Mouse (Mus musculus) ES-E14 (cell line): ENCODE measurements at regions not wholly inside any gene's neighbourhood (a gene's known extent, or its start where the extent isn't known, plus 50 kb on each side); places are given as distances from the start of the nearest gene placed in this dataset.
A peak's percentile ranks its signal among the peaks of the same experiment; 100 is the strongest.

Source experiments
- DNase-seq: peaks from one replicate; pipeline ENCODE4 v3.0.0-alpha.2; 2013; ENCODE audit warnings: low read depth, low spot score
- H3K27ac ChIP-seq: 2 replicates; pipeline ENCODE4 v1.5.1; 2012; ENCODE audit warnings: low read depth, mild to moderate bottlenecking, low read length, moderate library complexity, mixed read lengths; ENCODE audit not compliant: poor library complexity, insufficient read depth, severe bottlenecking
- H3K36me3 ChIP-seq: 2 replicates; pipeline ENCODE4 v1.6.1; 2012; ENCODE audit warnings: mild to moderate bottlenecking, low read length, moderate library complexity, mixed read lengths; ENCODE audit not compliant: control insufficient read depth, poor library complexity, insufficient read depth, severe bottlenecking
- H3K4me1 ChIP-seq, 2 experiments: fragments of 150-350 bp in 1 of 2; sonication (generic) in 1 of 2; 2 replicates each; pipeline ENCODE4 v1.6.1; 2012; ENCODE audit warnings: low read length in 2 of 2, mild to moderate bottlenecking in 1 of 2, mixed read lengths in 1 of 2; ENCODE audit not compliant: control insufficient read depth in 2 of 2, insufficient read depth in 2 of 2, poor library complexity in 1 of 2
- H3K4me3 ChIP-seq, 2 experiments: fragments of 150-350 bp in 1 of 2; sonication (generic) in 1 of 2; 2 replicates each; pipeline ENCODE4 v1.5.1; 2012; ENCODE audit warnings: low read length in 2 of 2, low read depth in 1 of 2, mild to moderate bottlenecking in 1 of 2, mixed read lengths in 1 of 2; ENCODE audit not compliant: insufficient read depth in 1 of 2, poor library complexity in 1 of 2, severe bottlenecking in 1 of 2
- H3K9ac ChIP-seq: 2 replicates; pipeline ENCODE4 v1.6.1; 2012; ENCODE audit warnings: low read depth, mild to moderate bottlenecking, low read length, mixed read lengths; ENCODE audit not compliant: poor library complexity, insufficient read depth, severe bottlenecking
- H3K9me3 ChIP-seq: fragments of 150-350 bp; sonication (generic); 2 replicates; pipeline ENCODE4 v1.6.1; 2012; ENCODE audit warnings: low read depth, mild to moderate bottlenecking, low read length; ENCODE audit not compliant: control insufficient read depth, insufficient read depth
- CHD2 ChIP-seq: IDR thresholded peaks from 2 replicates; pipeline ENCODE4 v1.6.1; 2014; ENCODE audit warnings: mild to moderate bottlenecking, low read depth, low read length, inconsistent platforms
- HCFC1 ChIP-seq: IDR thresholded peaks from 2 replicates; pipeline ENCODE4 v1.6.1; 2012; ENCODE audit warnings: low read length, inconsistent platforms, borderline replicate concordance; ENCODE audit not compliant: insufficient read depth
- MAFK ChIP-seq: IDR thresholded peaks from 2 replicates; pipeline ENCODE4 v1.6.1; 2014; ENCODE audit warnings: mild to moderate bottlenecking, low read depth, low read length, inconsistent platforms; ENCODE audit not compliant: insufficient read depth
- ZC3H11A ChIP-seq: IDR thresholded peaks from 2 replicates; pipeline ENCODE4 v1.6.1; 2012; ENCODE audit warnings: low read depth, mild to moderate bottlenecking, inconsistent platforms, low read length, borderline replicate concordance
- ZNF384 ChIP-seq: IDR thresholded peaks from 2 replicates; pipeline ENCODE4 v1.6.1; 2012; ENCODE audit warnings: low read depth, low read length, inconsistent platforms
- in situ Hi-C, 2 experiments: fragments of 600-800 bp; cut with MboI; formaldehyde crosslinking; loops; one replicate each; pipeline ENCODE4 v1.15.1; 2025; ENCODE audit warnings: low sequenced_read_pairs in 2 of 2, inconsistent platforms in 1 of 2; ENCODE audit not compliant: unreplicated experiment in 2 of 2

DNA sequence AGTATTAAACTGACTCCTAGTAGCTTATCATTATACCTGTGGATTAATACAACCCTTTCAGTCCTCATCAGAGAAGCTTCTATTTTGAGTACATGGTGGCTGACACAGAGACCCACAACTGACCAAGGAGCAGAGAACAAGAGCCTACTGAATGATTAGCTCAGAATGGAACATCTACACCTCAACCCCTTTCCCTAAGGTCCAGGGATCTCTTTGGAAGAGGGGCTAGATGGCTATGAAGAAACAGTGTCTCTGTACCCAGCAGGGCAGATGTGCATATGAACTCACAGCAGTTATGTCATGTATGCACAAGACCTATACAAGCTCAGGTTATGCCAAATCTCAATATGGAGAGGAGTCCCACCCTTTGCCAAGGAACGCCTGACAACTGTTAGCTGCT, 77.4 kb downstream of the Cyp26a1 start:
- no peaks in the 10 kb centered on the region for H3K36me3 ChIP-seq
- H3K27ac ChIP-seq = no peak overlapping the region
- DNase-seq = no peak
- no peaks in the 10 kb centered on the region for H3K9me3 ChIP-seq
- H3K4me3 ChIP-seq = no peak overlapping the region
- TF ChIP-seq CHD2 (no peak), ZC3H11A (no peak), ZNF384 (no peak), MAFK (no peak)
- in situ Hi-C loops = no loop called here
- no peaks in the 10 kb centered on the region for H3K4me1 ChIP-seq
- no peak overlapping the region for H3K9ac ChIP-seq

DNA sequence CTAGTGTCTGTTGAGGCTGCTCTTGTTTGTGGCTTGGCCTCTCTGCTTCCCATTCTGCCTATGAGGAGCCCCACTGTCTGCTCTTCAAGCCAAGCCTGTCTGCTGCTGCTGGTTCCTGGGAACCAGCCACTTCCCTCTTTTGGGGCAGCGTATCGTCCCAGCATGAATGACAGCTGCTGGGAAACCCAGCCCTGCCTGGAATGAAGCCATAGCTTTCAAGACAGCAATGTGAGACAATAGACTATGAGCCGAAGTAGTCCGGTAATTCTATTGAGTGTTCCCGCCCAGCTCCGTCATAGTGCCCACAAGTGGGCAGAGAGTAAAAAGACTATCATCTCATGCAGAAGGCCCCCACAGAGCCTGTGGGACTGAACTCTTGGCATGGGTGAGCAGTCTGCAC, 80.4 kb downstream of the Cyp26a1 start:
- no peaks in the 10 kb centered on the region for H3K4me1 ChIP-seq
- H3K4me3 ChIP-seq = no peak overlapping the region
- H3K9ac ChIP-seq = no peak overlapping the region
- in situ Hi-C loops = no loop called here
- H3K27ac ChIP-seq = no peak overlapping the region
- H3K36me3 ChIP-seq = no peaks in the 10 kb centered on the region
- no peak for DNase-seq
- H3K9me3 ChIP-seq = no peaks in the 10 kb centered on the region
- TF ChIP-seq CHD2 = no peak
- no peak for TF ChIP-seq ZNF384
- TF ChIP-seq HCFC1 = no peak
- no peak for TF ChIP-seq ZC3H11A
- no peak for TF ChIP-seq MAFK

DNA sequence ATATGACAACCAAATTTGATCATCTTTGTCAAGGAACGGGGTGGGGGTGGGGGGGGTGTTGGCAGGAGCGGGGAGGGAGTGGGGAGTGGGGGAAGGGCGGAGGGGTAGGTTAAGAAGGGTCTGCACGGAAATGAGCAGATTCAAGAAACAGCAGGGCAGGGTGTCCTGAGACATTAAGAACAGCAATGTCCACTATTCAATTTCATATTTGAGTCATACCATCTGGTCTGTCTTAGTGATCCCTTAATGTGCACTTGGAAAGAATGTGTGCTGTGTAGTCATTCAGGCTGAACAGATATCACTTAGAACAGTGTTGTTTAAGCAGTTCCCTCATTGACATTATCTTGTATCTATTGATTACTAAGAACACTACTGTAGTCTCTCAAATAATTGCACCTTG, 81.0 kb downstream of the Cyp26a1 start:
- Histone ChIP-seq H3K4me3 (no peak overlapping the region), H3K4me1 (no peaks in the 10 kb centered on the region), H3K9ac (no peak overlapping the region), H3K36me3 (no peaks in the 10 kb centered on the region), H3K9me3 (no peaks in the 10 kb centered on the region), H3K27ac (no peak overlapping the region)
- in situ Hi-C loops = no loop called here
- DNase-seq = no peak
- TF ChIP-seq CHD2 = no peak
- TF ChIP-seq MAFK = no peak
- no peak for TF ChIP-seq HCFC1
- no peak for TF ChIP-seq ZC3H11A
- TF ChIP-seq ZNF384 = no peak

DNA sequence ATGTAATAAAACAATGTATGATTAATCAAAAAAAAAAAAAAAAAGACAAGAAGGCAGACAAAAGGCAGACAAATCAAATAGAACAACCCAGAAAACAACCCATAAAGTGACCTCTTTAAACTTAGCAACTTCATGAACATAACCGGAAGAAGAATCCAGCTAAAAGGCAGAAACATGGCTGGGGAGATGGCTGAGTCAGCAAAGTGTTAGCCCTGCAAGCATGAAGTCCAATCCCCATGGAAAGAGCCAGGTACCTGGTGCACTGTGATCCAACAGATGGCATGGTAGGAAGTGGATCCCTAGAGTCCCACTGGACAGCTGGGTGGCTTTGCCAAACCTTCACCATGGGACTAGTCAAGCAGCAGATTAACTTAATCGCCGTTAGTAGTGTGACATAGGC, 90.9 kb downstream of the Cyp26a1 start:
- no peak overlapping the region for H3K9ac ChIP-seq
- in situ Hi-C loops = no loop called here
- no peaks in the 10 kb centered on the region for H3K36me3 ChIP-seq
- H3K4me1 ChIP-seq = no peaks in the 10 kb centered on the region
- DNase-seq = no peak
- H3K4me3 ChIP-seq = no peak overlapping the region
- H3K9me3 ChIP-seq = no peaks in the 10 kb centered on the region
- TF ChIP-seq CHD2 (no peak), MAFK (peak; percentile 67), ZC3H11A (no peak), HCFC1 (no peak), ZNF384 (no peak)
- H3K27ac ChIP-seq = no peak overlapping the region

DNA sequence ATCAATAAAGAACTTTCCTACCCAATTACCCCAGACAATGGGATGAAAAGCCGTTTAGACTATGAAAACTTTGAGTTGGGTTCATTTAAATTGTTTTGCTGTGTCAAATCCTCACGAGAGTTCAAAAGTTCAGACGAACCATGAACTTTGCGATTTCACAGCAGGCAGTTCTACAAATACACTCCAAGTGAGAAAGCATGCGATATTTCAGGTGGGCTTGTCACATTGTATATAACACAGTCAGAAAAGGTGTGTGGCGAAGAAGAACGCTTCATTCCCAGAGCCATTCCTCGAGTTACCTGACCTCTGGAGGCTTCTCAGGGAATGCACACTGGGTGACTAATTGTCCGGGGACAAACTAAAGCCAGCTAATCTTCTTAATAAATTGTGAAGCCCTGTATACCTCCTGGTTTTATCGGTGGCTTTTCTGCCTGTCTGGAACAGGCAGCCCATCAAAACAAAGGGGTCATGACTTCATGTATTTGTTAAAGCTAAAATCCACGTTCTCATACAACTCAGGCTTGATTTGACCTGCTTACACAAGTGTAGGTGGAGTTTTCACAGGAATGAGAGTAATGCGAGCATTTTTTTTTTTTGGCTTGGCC, 92.1 kb downstream of the Cyp26a1 start:
- in situ Hi-C loops = no loop called here
- DNase-seq = no peak
- TF ChIP-seq CHD2 = no peak
- TF ChIP-seq HCFC1 = no peak
- no peak for TF ChIP-seq ZC3H11A
- TF ChIP-seq MAFK = no peak
- no peak for TF ChIP-seq ZNF384
- Histone ChIP-seq H3K9ac (no peak overlapping the region), H3K27ac (no peak overlapping the region), H3K4me3 (no peak overlapping the region), H3K36me3 (no peaks in the 10 kb centered on the region), H3K4me1 (no peaks in the 10 kb centered on the region), H3K9me3 (no peaks in the 10 kb centered on the region)
